In the genomic region with DNA sequence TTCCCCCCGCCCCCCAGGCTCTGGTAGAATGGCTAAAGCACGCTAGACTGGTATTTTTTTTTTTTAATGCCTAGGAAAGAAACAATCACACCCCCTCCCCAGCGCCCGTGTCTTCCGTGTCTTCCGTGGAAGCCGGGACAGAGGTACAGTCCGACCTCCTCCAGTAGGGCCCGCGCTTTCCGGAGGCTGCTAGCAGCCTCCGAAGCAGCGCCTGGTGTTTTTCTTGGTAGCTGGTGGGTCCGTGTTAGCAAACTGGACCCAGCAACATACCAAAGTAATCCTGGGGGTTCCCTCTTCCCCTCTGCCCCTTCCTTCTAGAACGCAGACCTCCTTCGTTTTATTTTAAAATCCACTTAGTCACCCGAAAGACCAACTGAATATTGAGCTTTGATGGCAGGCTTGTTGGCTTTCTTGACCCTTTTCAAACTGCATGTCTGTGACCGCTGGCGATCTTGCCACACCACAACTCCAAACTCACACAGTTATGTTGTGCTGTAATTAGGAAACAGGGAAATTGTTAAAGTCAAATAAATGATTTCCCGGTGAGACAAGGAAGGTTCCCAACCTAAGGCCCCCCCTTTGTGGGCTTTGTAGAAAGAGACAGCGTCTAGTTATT, we compare ENCODE assay signal across 8 mouse cellular contexts. TPM values are rescaled to one million over a fixed set of nuclear protein-coding genes. Genes with fewer than 3 reads are reported as not detected.
DNase-seq lines count a peak whose midpoint lies in the region; ATAC-seq and TF ChIP-seq lines count a peak whose summit lies in the region.

No protein-coding gene starts in this region.

- TF ChIP-seq POLR2A in myocyte (IDR thresholded peaks at IDR 0.05; ENCODE audit: insufficient read length, low read depth), result no peak

- peak overlapping the region; percentile 97 for H3K4me2 ChIP-seq in forebrain, embryonic 11.5 days (ENCODE audit: low read depth, low read length, severe bottlenecking)
- peak overlapping the region; percentile 79 for H3K4me2 ChIP-seq in kidney, embryonic 16.5 days (replicated peaks; ENCODE audit: low read depth, low read length)
- peak overlapping the region; percentile 94 for H3K4me2 ChIP-seq in myocyte (ENCODE audit: low read depth)

- DNase-seq in right cerebral cortex, postnatal 4 days, result peak; percentile 11
- no peak for DNase-seq in right cerebral cortex, postnatal 14 days
- peak; percentile 61 for DNase-seq in forebrain, embryonic 11.5 days (ENCODE audit: low spot score)
- no peak for DNase-seq in spleen, postnatal 36 days (ENCODE audit: low spot score in 2 of 2)
- no peak for DNase-seq in urinary bladder, adult 2 months (ENCODE audit: low spot score)

- peak overlapping the region; percentile 92 for H3K4me3 ChIP-seq in forebrain, embryonic 11.5 days (ENCODE audit: low read depth, low read length)
- peak overlapping the region; percentile 69 for H3K4me3 ChIP-seq in kidney, embryonic 16.5 days (ENCODE audit: low read length)
- peak overlapping the region; percentile 85 for H3K4me3 ChIP-seq in myocyte

- 1% methylated on average over 21 of the region's 21 CpGs for WGBS in forebrain, embryonic 11.5 days
- 5% methylated on average over 21 of the region's 21 CpGs for WGBS in kidney, embryonic 16.5 days

- H3K36me3 ChIP-seq in forebrain, embryonic 11.5 days (ENCODE audit: control insufficient read depth, insufficient read depth, low read length), result no peaks in the 10 kb centered on the region
- no peaks in the 10 kb centered on the region for H3K36me3 ChIP-seq in kidney, embryonic 16.5 days (ENCODE audit: insufficient read depth, low read length)
- no peaks in the 10 kb centered on the region for H3K36me3 ChIP-seq in myocyte (ENCODE audit: control insufficient read depth, insufficient read depth)

- peak overlapping the region; percentile 98 for H3K27ac ChIP-seq in forebrain, embryonic 11.5 days (ENCODE audit: low read depth, low read length)
- H3K27ac ChIP-seq in kidney, embryonic 16.5 days (ENCODE audit: low read length), result peak overlapping the region; percentile 97

- H3K4me1 ChIP-seq in forebrain, embryonic 11.5 days (replicated peaks; ENCODE audit: control insufficient read depth, insufficient read depth, low read length), result peaks cover 39% of the 10 kb centered on the region
- H3K4me1 ChIP-seq in kidney, embryonic 16.5 days (ENCODE audit: insufficient read depth, low read length), result peaks cover 51% of the 10 kb centered on the region

- ATAC-seq in forebrain, embryonic 11.5 days (replicated peaks; ENCODE audit: low FRiP score), result no peak
- ATAC-seq in kidney, embryonic 16.5 days (ENCODE audit: low FRiP score, low TSS enrichment), result no peak
- no peak for ATAC-seq in megakaryocyte-erythroid progenitor cell, adult 5-6 weeks (replicated peaks; ENCODE audit: low FRiP score, low TSS enrichment, poor library complexity, severe bottlenecking)

- no peaks in the 10 kb centered on the region for H3K27me3 ChIP-seq in forebrain, embryonic 11.5 days (ENCODE audit: control insufficient read depth, insufficient read depth, low read length)
- H3K27me3 ChIP-seq in kidney, embryonic 16.5 days (ENCODE audit: insufficient read depth, low read length), result no peaks in the 10 kb centered on the region
- H3K27me3 ChIP-seq in myocyte (ENCODE audit: control insufficient read depth, insufficient read depth, insufficient read length), result no peaks in the 10 kb centered on the region

- H3K79me2 ChIP-seq in myocyte (ENCODE audit: control insufficient read depth, insufficient read depth), result peaks cover 50% of the 10 kb centered on the region

- peak overlapping the region; percentile 97 for H3K9ac ChIP-seq in forebrain, embryonic 11.5 days (ENCODE audit: low read length)
- H3K9ac ChIP-seq in kidney, embryonic 16.5 days (replicated peaks; ENCODE audit: low read length), result peak overlapping the region; percentile 99

- H3ac ChIP-seq in myocyte (ENCODE audit: control insufficient read depth, insufficient read length), result peak overlapping the region; percentile 46

- no peaks in the 10 kb centered on the region for H3K9me3 ChIP-seq in forebrain, embryonic 11.5 days (ENCODE audit: control insufficient read depth, low read length)
- H3K9me3 ChIP-seq in kidney, embryonic 16.5 days (ENCODE audit: low read length), result no peaks in the 10 kb centered on the region

TF ChIP-seq in myocyte, 11 proteins besides CTCF, POLR2A, EP300 and RAD21:
- TF ChIP-seq SRF (IDR thresholded peaks at IDR 0.05; ENCODE audit: control insufficient read depth, insufficient read length, low read depth) (no peak), USF1 (IDR thresholded peaks at IDR 0.05; ENCODE audit: low read depth) (no peak), MYOD1 (IDR thresholded peaks at IDR 0.05; ENCODE audit: control insufficient read depth in 1 of 3, insufficient read length in 2 of 3, low read depth in 2 of 3) (no peak), E2F4 (IDR thresholded peaks at IDR 0.05; ENCODE audit: insufficient read depth) (no peak), POLR2AphosphoS2 (IDR thresholded peaks at IDR 0.05; ENCODE audit: insufficient read length, low read depth) (no peak), TCF12 (IDR thresholded peaks at IDR 0.05; ENCODE audit: insufficient read depth, poor library complexity, severe bottlenecking) (no peak), REST (IDR thresholded peaks at IDR 0.05; ENCODE audit: insufficient read depth, insufficient read length) (no peak), MYOG (IDR thresholded peaks at IDR 0.05; ENCODE audit: control insufficient read depth in 1 of 3, insufficient read depth in 1 of 3, insufficient read length in 2 of 3, low read depth in 2 of 3) (no peak), CEBPB (IDR thresholded peaks at IDR 0.05; ENCODE audit: insufficient read depth, poor library complexity, severe bottlenecking) (no peak), MAX (IDR thresholded peaks at IDR 0.05; ENCODE audit: low read depth) (no peak), TCF3 (IDR thresholded peaks at IDR 0.05; ENCODE audit: insufficient read length, low read depth) (no peak)

RNA-seq across cellular contexts. Expression of gene Tcf7l2, which starts 3.1 kb away (rescaled TPM):
- 146 and 150 TPM in 2 replicates for polyA plus RNA-seq in forebrain, embryonic 11.5 days (2014; fragmentation: Nextera tagmentation; extraction: Ambion mirVana)
- 50.1 and 68.9 TPM in 2 replicates for polyA plus RNA-seq in kidney, embryonic 16.5 days (2015; fragmentation: Nextera tagmentation; extraction: Ambion mirVana)
- 5.4 TPM for polyA plus RNA-seq in myocyte (2012; fragmentation: generic; extraction: Trizol)
- total RNA-seq in megakaryocyte-erythroid progenitor cell, adult 5-6 weeks (2014; fragmentation: Nextera tagmentation), result 4.6 and 6.4 TPM in 2 replicates
- total RNA-seq in megakaryocyte-erythroid progenitor cell, adult 5-6 weeks (2017), result 0.27 and 1.9 TPM in 2 replicates
- 15.7 and 23.2 TPM in 2 replicates for polyA plus RNA-seq in urinary bladder, adult 2 months (2012; rRNA removed)

Comparison
In these comparisons a context has a peak if more than half of its experiments do, and no peak if none do; other contexts are left out.
1. DNase-seq: peak in right cerebral cortex, postnatal 4 days (single experiment) and forebrain, embryonic 11.5 days (single experiment); none in right cerebral cortex, postnatal 14 days (single experiment), spleen, postnatal 36 days (0 of 2) and urinary bladder, adult 2 months (single experiment).
2. Peak in every context shown above with its lines, with median percentiles within 50 percentile points of each other: H3K4me2 ChIP-seq and H3K4me3 ChIP-seq.